Mouse (Mus musculus) cerebellum, adult 2 months (tissue): ENCODE results near the gene Evpl. TPM values are rescaled to one million over a fixed set of nuclear protein-coding genes. Genes with fewer than 3 reads are reported as not detected.

ENCODE experiments used
- DNase-seq, 2 experiments: peaks; one replicate each; pipeline ENCODE4 v3.0.0; 2021
- H3K27ac ChIP-seq: fragments of 200-500 bp; 2 replicates; pipeline ENCODE4 v1.5.1; 2012; ENCODE audit warnings: low read length, control low read depth, inconsistent platforms; ENCODE audit not compliant: insufficient read depth
- H3K27me3 ChIP-seq: fragments of 200-500 bp; 2 replicates; pipeline ENCODE4 v1.6.1; 2012; ENCODE audit warnings: inconsistent platforms, mild to moderate bottlenecking, low read length, moderate library complexity; ENCODE audit not compliant: control insufficient read depth, insufficient read depth
- H3K4me1 ChIP-seq: fragments of 200-500 bp; 2 replicates; pipeline ENCODE4 v1.6.1; 2011; ENCODE audit warnings: low read length; ENCODE audit not compliant: control insufficient read depth, insufficient read depth
- H3K4me3 ChIP-seq: fragments of 200-500 bp; replicated peaks from 2 replicates; pipeline ENCODE3; 2011; ENCODE audit warnings: mild to moderate bottlenecking, low read depth, low read length, control low read depth; ENCODE audit not compliant: insufficient read depth
- CTCF ChIP-seq: fragments of 200-500 bp; IDR thresholded peaks from 2 replicates; pipeline ENCODE4 v1.5.1; 2011; ENCODE audit warnings: low read depth, mild to moderate bottlenecking, control low read depth, low read length, moderate library complexity, borderline replicate concordance; ENCODE audit not compliant: insufficient read depth
- POLR2A ChIP-seq: fragments of 200-500 bp; IDR thresholded peaks from 2 replicates; pipeline ENCODE4 v1.6.1; 2011; ENCODE audit warnings: low read length, control low read depth, borderline replicate concordance; ENCODE audit not compliant: insufficient read depth
- WGBS: fragments of 180-500 bp; shearing (Covaris S2); methylation state at CpG from one replicate; pipeline ENCODE4 v1.1.7; 2018; 5-methylcytosine and 5-hydroxymethylcytosine counted together
- polyA plus RNA-seq: library from polyadenylated mRNA; depleted of rRNA; stranded (reverse); fragments of >200 nt; gene quantifications from 2 replicates; pipeline ENCODE4 v1.2.3, GENCODE M21; 2012

The Evpl gene
- polyA plus RNA-seq, 1 experiment: 1.6 TPM

- Histone ChIP-seq H3K4me1 (no peaks in the 10 kb centered on the region), H3K27me3 (no peaks in the 10 kb centered on the region), H3K27ac (no peak overlapping the region), H3K4me3 (no peak overlapping the region)
- DNase-seq: no peak
- WGBS: 59% methylated on average over 4 of the region's 4 CpGs
- no peak for TF ChIP-seq POLR2A
- TF ChIP-seq CTCF: no peak
Observed at GRCm38 (mm10) chr11:116206678-116207077, 31.2 kb downstream of the Evpl start.

- no peak overlapping the region for H3K4me3 ChIP-seq
- 95% methylated on average over 3 of the region's 3 CpGs for WGBS
- no peak for TF ChIP-seq POLR2A
- TF ChIP-seq CTCF: no peak
- H3K27ac ChIP-seq: no peak overlapping the region
- no peaks in the 10 kb centered on the region for H3K27me3 ChIP-seq
- no peak for DNase-seq
- H3K4me1 ChIP-seq: no peaks in the 10 kb centered on the region
Observed at GRCm38 (mm10) chr11:116203150-116203549, 34.7 kb downstream of the Evpl start.

- H3K27ac ChIP-seq: no peak overlapping the region
- 99% methylated on average over 2 of the region's 2 CpGs for WGBS
- H3K4me1 ChIP-seq: no peaks in the 10 kb centered on the region; the same call in 1 of the 2 replicates
- DNase-seq: no peak
- H3K27me3 ChIP-seq: no peaks in the 10 kb centered on the region
- no peak for TF ChIP-seq POLR2A
- TF ChIP-seq CTCF: no peak
- H3K4me3 ChIP-seq: no peak overlapping the region
Observed at GRCm38 (mm10) chr11:116201151-116201550, 36.7 kb downstream of the Evpl start.

GRCm38 (mm10) chr11:116198639-116199531 lies 39.0 kb downstream of the Evpl start, which contains the start of the genes Ten1 and Acox1:
Gene Ten1 (plus strand): TSS chr11:116198855.
Gene Acox1 (minus strand): TSS chr11:116199045.
- TF ChIP-seq CTCF: no peak
- peak; percentile 84 for TF ChIP-seq POLR2A
- Histone ChIP-seq H3K27me3 (no peaks in the 10 kb centered on the region), H3K4me1 (no peaks in the 10 kb centered on the region; the same call in 1 of the 2 replicates), H3K27ac (peak within 1 kb of the TSS; percentile 95), H3K4me3 (peak within 1 kb of the TSS; percentile 83)
- WGBS: under 1% methylated on average over 62 of the region's 62 CpGs
- peak; percentile 96 to 99 for DNase-seq

GRCm38 (mm10) chr11:116198132-116198531 lies 39.7 kb downstream of the Evpl start:
- Histone ChIP-seq H3K4me3 (peak overlapping the region; percentile 83), H3K4me1 (no peaks in the 10 kb centered on the region; the same call in 1 of the 2 replicates), H3K27me3 (no peaks in the 10 kb centered on the region), H3K27ac (peak overlapping the region; percentile 58)
- 14% methylated on average over 13 of the region's 13 CpGs for WGBS
- DNase-seq: no peak
- no peak for TF ChIP-seq CTCF
- TF ChIP-seq POLR2A: no peak

GRCm38 (mm10) chr11:116197584-116197906 lies 40.3 kb downstream of the Evpl start:
- TF ChIP-seq POLR2A: no peak
- TF ChIP-seq CTCF: no peak
- no peak for DNase-seq
- WGBS: 80% methylated on average over 6 of the region's 6 CpGs
- Histone ChIP-seq H3K4me3 (peak overlapping the region; percentile 15), H3K4me1 (no peaks in the 10 kb centered on the region; the same call in 1 of the 2 replicates), H3K27ac (no peak overlapping the region), H3K27me3 (no peaks in the 10 kb centered on the region)

GRCm38 (mm10) chr11:116196866-116197583 lies 40.9 kb downstream of the Evpl start:
- Histone ChIP-seq H3K4me1 (no peaks in the 10 kb centered on the region; the same call in 1 of the 2 replicates), H3K27me3 (no peaks in the 10 kb centered on the region), H3K4me3 (no peak overlapping the region), H3K27ac (no peak overlapping the region)
- DNase-seq: no peak
- no peak for TF ChIP-seq POLR2A
- TF ChIP-seq CTCF: no peak
- WGBS: 93% methylated on average over 18 of the region's 18 CpGs

- 71% methylated on average over 3 of the region's 3 CpGs for whole genome bisulfite sequencing
- H3K4me3 ChIP-seq: no peak overlapping the region
- H3K4me1 ChIP-seq: no peaks in the 10 kb centered on the region; the same call in 1 of the 2 replicates
- H3K27me3 ChIP-seq: no peaks in the 10 kb centered on the region
- TF ChIP-seq CTCF: no peak
- no peak for TF ChIP-seq POLR2A
- DNase-seq: no peak
- H3K27ac ChIP-seq: no peak overlapping the region
Observed at GRCm38 (mm10) chr11:116196336-116196735, 41.5 kb downstream of the Evpl start.
